Mouse (Mus musculus) kidney, postnatal 14 days (tissue): ENCODE measurements around the gene Macrod1.

Experiments
- DNase-seq: peaks from one replicate; pipeline ENCODE4 v3.0.0; 2022; ENCODE audit warnings: mixed read lengths

Gene Macrod1

DNA sequence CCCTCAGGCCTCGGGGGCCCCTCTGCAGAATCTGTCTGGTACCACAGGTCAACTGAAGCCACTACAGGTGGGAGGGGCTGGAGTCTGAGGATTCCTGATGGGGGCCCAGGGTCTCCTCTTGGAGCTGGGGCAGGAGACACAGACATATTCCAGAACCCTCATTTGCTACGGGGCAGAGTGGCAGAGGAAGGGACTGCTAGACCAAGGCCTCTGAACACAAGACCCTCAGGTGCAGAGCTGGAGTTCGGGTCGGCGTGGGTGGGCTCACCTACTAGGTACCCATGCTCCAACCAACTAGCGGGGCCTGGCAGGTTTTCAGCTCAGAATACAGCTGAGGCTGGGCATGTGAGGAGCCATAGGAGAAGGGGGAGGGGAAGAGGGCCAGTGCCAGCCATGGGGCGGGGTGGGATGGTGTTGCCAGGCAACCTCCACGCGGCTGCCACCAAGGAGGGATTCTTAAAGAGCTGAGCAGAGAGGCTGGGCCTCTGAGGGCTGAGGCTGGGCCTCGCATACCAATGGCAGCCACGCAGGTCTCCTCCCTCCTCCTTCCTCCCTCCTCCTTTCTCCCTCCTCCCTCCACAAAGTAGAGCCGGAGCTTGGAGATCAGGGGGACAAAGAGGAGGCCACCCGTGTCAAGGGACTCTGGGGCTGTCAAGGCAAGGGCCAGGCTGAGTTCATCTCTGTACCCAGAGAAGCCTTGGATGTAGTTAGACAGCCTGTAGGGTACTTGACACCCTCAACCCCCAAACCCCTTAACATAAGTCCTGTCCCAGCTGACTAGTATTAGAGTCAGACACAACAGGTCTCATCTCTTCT lies 115.6 kb downstream of the Macrod1 start:
- peak; percentile 77 for DNase-seq

DNA sequence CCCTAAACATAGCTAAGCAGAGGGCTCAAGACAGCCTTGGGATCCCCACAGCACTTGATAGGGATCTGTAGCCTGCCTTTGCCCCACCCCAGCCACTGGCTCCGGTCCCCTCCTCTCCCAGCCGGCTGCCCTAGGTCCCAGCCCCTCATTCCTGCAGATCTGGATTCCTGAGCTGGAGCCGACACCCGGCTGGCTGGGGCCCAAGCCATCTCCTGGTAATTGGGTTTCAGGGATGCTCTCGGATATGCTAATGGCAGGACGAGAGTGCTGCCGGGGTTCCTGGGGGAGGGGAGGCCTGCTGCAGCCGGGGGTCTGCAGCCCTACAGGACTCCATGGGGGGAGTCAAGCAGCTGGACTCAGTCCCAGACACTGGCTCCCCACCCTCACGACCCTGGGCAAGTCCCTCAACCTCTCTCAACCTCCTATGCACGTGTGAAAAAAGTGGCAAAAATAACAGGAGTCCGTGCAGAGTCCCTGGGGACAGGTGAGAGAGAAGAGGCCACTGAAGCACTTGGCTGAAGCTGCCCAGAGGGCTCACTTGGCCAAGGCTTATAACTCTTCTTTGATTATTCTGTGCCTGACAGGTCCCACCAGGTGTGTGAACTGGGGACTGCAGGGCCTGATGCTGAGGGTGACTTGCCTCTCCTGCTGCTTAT lies 119.6 kb downstream of the Macrod1 start:
- peak; percentile 63 for DNase-seq

DNA sequence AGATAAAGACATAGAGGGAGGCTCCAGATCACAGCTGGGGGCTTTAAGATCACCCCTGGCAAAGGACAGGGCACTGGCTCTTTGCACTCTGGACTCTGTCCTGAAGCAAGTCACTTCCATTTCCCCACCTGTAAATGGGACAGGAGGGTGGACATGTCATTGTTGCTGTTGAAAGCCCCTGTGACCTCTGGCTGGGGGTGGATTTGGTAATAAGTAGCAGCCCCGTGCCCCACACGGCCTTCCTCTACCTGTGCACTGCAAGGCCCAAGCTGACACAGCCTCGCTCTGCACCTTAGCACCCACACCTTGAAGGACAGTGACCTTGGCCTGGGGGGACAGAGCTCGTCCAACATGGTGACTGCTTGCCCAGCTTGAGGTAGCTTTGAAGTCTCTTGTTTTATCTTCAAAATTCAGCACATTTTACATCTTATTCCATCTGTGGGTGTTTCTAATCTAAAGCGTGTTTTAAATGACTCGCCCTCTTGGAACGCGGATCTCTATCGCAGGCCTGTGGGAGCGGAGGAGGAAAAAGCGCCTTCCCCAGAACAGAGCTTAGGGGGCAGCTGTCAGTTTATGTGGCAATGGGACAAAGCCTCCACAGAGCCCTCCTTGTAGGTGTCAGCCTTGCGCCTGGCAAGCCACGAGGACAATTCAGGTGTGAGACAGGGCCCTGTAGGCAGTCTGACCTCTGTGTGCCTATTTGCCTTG lies 121.3 kb downstream of the Macrod1 start:
- DNase-seq = no peak

DNA sequence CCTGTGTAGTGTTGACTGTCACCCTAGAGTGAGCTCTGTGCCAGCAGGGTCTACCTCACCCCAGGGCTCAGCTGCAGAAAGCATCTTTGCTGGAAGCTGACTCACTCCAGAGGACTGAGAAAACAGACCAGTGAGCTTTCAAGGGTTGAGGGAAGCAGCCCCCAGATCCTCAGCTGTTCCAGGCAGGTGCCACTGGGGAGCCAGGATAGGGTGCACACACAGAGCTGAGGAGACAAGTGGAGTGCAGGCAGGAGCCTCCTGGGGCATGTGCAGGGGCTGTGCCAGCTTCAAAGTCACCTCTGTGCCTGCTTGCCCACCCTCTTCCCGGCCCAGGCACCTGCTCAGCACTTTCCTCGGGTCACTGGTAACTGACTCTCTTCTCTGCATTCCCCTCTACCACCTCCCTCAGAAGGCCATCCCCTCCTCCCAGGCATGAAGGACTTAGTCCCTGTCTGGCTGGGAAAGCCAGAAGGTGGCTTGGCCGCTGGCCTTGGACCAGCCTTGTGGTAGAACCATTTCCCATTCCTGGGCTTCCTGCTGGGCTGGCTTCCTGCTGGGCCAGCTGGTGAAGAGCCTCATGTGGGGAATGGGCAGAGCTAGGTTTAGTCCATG lies 122.3 kb downstream of the Macrod1 start:
- DNase-seq = peak; percentile 82

DNA sequence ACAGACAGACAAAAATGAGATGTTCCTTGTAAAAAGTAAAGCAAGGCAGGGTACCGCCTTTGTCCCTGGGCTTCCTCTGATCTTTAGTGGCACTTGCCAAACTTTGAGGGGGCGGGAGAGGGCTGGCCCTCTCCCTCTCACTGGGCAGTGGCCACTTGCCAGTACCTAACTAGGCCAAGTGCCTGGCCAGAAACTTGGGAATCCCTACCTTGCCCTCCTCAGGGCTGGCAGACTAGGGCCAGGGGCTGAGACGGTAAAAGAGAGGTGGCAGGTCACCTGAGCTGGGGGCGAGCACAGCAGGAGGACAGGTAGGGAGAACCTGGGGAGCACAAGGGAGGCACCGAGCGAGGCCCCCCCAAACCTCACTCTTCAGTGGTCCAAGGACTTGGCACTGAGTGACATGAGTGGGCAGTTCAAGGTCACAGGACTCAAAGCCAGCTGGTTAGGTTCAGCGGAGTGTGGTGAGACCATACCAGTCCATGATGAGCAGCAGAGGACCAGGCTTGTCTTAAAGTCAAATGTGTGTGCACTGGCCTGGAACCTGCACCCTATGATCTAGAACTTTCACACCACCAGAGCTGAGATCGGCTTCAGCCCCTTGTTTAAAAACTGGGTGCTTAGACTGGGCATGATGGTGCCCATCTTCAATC lies 124.3 kb downstream of the Macrod1 start:
- DNase-seq = peak; percentile 77

DNA sequence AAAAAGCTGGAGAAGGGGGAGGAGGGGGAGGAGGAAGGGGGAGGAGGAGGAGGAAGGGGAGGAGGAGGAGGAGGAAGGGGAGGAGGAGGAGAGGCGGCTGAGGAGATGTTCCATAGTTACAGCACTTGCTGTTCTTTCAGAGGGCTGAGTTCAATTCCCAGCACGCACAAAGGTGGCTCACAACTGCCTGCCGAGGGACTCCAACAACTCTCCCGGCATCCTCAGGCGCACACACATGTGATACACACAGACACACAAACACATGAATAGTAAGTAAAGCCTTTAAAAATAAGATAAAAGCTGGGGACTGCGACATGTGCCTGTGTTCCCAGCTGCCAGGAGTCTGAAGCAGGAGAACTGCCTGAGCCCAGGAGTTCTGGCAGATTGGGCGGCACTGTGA lies 124.9 kb downstream of the Macrod1 start:
- no peak for DNase-seq

DNA sequence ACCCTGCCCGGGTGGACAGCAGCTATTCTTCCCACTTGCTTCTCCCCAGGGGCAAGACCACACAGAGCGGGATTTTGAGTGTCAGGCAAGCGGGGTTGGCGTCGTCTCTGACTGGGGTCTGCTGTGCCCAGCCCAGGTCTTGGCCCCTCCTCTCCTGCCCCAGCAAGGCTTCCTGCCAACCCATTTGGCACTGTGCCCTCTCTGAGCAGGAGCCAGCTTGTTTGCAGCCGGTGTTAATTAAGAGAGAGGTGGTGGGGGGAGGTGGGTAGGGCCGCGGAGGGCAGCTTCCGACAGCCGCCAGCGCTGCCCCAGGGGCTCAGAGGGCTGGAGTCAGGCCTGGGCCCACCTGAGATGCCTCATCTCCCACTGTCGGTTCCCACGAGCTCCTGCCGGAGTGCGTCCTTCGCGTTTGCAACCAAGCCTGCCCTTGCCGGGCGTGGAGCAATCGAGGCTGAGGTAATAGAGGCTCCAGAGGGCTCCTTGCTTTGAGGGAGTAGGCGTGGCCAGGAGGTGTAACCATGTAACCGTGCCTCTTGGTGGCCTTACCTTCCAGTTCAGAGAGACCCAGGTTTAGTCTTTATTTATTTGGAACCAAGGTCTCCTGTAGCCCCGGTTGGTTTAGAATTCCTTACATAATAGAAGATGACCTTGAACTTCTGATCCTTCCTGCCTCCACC lies 125.8 kb downstream of the Macrod1 start:
- peak; percentile 95 for DNase-seq

DNA sequence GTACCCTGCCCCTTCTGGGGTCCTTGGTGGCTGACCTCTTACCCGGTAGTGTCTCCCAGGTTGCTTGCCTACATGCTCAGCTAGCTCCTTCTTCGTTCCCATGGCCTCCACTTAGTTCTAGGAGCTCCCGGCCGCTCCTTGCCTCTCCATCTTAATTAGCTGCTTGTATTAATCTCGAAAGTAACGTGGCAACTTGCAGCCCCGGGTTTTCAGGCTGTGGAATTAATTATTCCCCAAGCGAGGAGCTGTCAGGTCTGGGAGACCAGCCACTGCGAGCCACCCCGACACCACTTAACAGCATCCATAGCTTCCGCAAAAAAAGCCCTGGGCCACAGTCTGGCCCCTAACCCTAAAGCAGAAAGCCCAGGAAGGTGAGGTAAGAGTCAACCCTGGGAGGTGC lies 126.8 kb downstream of the Macrod1 start:
- no peak for DNase-seq

DNA sequence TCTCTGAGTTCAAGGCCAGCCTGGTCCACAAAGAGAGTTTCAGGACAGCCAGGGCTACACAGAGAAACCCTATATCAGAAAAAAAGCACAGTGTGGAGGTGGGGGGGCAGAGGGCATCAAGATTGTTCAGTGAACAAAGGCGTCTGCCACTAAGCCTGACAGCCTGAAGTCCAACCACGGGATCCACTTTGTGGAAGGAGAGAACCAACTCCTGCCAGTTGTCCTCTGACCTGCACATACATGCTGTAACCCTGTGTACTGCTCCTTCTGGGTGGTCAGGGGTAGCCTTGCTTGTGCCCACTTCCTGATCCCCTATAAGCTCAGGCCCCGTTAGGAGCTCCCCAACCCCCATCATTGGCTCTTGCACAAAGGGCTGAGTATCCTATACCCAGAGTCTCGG lies 128.4 kb downstream of the Macrod1 start:
- DNase-seq = no peak

DNA sequence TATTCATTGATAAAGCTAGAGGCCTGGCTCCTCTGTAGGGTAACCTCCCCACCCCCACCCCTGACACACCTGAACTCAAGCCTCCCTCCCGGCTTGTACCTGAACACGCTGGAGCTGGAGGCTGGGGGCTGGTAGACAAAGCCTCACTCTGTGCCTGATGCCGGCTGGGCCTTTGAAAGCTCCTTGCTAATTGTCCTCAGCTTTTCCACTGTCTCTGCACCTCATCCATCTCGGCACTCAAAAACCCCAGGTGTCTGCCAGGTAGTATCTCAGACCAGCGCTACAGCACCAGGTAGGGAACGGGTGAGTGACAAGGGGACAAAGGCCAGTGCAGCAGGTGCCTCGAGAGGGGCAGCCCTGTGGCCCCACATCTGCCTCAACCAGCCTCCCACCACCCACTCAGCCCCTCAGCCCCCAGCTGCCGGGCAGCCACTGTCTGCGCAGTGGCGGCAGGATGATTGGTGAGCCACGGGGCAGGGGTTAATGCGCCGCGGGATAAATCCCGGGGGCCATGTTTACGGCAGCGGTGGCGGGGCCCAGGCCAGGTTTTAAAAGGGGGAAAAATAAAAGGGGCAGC lies 129.2 kb downstream of the Macrod1 start:
- no peak for DNase-seq

DNA sequence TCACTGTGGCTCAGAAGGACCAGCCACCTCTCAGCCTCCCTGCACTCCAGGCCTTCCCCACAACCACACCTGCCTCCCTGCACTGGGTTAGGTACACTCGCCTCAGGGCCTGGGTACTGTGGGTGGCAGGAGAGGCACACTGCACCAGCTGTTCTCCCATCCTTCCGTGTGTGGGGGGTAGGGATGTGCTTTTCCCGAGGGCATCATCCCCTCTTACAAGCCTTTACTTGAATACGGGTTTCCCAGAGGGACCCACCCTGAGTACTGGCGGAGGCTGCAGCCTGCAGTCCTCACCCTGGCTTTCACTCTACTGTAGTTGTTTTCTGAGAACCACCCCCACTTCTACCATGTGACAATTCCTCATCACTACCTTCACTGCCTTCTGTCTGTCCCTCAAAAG lies 130.5 kb downstream of the Macrod1 start:
- DNase-seq = no peak

DNA sequence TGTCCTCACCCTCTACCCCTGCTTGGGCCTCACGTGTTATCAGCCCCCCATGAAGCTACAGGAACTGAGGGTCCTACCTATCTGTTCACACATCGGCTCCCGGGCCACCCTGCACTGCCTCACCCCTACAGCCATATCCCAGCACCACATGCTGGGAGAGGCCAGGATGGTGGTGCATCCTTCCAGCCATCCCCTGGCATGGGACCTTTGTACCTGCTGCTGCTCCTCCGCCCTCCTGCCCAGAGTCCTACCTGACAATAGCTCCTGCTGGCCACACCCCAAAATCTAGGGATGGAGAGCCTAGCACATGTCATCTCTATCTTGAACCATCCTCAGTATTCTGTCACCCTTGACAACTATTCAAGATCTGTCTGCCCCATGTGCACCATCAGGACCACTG lies 132.4 kb downstream of the Macrod1 start:
- no peak for DNase-seq

DNA sequence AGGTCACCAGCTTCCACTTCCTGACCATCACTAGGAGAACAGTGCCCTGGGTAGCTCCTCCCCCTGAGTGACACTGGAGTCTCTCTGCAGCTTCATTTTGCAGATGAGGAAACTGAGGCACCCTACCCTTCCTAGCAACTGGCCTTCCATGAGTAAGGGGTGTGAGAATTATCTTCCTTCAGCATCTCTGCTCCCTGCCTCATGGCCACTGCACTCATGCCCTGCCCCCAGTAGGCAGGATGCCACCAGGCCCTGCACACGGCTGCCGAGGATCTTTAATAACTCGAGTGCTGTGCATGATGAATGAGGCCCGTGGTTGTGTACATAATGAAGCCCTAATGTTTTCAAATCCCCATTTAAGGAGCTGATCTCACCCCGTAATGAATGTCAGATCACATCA lies 134.4 kb downstream of the Macrod1 start:
- no peak for DNase-seq

DNA sequence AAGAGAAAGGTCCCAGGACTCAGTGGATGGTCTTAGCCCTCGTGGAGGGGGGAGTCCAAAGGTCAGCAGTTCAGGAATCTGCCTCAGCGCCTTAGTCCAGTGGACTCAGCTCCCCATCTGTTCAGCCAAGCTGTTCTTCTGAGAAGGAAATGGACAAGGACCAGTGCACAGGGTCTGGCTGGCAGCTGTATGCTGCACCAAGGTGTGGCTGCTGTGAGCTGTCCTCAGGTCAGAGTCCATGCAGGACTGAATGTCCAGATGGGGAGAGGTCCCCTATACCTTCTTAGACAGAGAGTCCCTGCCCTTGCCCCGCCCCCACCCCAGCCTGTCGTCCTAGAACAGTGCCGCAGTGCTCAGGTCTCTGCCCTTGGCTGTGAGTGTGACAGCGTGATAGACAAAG lies 135.0 kb downstream of the Macrod1 start:
- peak; percentile 88 for DNase-seq

DNA sequence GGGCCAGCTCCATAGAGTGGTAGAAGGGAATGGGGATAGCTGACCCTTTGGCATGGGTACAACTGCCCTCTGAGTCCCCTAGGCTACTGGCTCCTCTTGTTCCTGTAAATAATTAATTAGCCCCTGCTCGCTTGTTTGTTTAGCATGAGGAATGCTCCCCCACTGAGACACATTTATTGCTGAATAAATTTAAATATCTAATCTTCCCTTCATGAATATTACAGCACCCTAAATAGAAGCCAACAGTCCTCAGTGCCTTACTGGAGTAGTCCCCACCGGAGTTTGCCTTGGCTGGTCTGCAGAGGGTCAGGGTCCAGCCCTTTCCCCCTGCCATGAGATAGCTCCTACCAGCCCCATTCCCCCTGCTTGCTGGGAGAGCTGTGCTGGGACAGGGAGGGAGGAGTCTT lies 136.0 kb downstream of the Macrod1 start:
- DNase-seq = peak; percentile 88

DNA sequence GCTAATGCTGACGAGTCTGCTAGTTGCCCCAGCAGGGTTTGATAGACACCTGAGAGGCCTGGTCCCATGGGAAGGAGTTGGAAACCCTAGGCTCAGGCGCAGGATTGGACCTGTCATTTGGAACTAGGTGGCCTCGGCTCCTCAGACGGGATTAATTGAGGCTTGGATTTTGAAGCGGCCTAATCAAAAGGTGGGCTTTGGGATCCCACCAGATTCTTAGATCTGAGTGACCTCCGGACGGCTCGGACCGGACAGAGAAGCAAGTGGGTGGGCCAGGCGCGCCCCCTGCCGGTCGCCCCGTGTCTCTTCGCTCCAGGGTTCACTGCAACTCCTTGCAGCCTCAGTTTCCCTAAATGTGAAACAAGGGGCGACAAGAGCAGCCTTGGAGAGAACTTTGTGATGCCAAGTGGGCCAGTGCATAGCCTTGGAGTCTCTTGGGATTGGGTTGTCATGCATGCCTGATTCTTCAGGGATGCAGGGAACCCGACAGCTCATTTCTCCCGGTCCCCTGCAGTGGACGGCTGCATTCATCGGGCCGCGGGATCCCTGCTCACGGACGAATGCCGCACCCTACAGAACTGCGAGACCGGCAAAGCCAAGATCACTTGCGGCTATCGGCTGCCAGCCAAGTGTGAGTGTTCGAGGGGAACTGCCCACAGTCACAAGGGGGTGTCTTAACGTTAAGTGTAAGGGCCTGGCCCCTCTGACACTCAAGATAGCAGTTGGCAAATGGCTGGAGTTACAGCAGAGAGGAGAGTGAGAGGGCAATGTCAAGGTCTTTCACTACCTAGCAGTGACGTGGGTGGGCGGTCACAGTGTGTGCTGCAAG lies 139.5 kb downstream of the Macrod1 start:
- peak; percentile 79 for DNase-seq

DNA sequence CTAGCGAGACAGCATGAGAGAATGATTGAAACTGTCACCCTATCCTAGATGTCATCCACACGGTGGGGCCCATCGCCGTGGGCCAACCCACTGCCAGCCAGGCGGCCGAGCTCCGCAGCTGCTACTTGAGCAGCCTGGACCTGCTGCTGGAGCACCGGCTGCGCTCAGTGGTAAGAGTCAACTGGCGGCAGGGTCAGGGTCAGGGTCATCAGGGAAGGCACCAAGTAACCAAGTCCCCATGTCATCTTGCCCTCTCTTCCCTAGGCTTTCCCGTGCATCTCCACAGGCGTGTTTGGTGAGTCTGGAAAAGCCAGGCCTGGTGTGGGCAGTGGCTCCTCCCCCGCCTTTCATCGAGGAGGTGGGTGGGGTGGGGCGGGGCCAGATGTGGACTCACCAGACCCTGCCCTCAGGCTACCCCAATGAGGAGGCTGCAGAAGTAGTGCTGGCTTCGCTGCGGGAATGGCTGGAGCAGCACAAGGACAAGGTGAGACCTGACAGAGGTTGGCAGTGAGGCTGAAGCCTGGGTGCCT lies 140.2 kb downstream of the Macrod1 start:
- DNase-seq = peak; percentile 67

DNA sequence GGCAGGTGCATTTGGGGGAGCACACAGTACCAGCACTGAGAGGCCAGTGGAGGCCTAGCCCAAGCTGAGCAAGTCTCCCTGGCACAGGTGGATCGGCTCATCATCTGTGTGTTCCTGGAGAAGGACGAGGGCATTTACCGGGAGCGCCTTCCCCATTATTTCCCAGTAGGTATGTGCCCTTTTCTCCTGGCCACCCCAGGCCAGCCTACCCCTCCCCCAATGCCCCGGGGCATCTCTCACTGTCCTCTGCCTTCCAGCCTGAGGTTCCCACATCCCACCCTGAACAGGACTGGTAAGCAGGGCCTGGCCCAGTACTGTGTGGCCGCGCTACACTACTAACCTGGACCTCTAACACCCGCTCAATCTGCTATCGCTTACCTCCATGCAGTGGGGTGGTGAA lies 140.8 kb downstream of the Macrod1 start:
- no peak for DNase-seq

DNA sequence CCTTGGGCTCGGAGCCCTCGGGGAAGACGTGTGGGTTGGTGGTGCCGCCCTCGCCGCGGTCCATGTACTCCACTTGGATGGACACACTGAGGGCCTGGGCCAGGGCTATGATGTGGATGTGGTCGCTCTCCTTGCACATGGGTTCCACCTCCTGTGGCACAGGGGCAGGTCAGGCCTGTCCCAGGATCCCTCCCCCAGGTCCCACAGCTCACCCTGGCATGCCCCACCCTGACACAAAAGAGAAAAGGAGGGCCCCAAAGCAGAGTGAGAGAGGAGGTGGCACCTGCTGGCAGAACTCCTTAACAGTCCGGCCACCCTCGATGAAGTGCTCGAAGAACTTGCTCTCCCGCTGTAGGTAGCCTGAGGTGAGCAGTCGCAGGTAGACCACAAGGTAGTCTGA lies 142.5 kb downstream of the Macrod1 start:
- no peak for DNase-seq

DNA sequence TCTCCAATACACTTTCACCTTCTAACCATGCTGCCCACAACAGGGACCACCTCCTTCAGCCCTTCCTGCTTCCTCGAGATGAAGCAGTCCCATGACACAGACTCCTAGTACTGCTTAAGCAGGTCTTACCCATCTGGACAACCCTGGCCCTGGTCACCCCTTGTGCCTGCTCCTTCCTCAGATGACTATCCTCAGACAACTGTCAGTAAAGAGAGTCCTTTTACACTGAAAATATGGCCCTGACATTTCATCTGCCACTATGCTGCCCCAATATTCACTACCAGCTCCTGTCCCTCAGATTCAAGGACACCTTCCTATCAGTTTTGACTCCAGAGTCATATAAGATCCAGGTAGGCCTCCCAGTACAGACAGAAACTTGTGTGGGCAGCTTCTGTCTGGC lies 143.8 kb downstream of the Macrod1 start:
- DNase-seq = no peak

DNA sequence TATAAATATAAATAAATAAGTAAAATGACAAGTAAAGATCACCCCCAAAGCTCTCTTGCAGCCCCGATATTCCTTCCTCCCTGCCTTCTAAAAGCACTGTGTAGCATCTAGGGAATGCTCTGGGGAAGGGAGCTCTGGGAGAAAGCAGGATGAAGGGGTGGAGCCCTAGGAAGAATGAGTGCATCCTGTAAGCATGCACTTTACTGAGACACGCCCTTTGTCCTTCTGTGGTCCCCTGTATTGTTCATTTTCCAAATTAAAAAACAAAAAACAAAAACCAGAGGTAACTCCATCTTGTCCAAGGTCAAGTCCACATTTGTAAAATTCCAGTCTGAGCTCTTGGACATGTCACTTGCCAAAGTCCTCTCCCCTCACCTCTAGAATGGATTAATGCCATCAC lies 148.3 kb downstream of the Macrod1 start:
- DNase-seq = no peak
